Mouse (Mus musculus) hindbrain, embryonic 11.5 days (tissue): Measurements from ENCODE around the gene Paqr7. TPM values are rescaled to one million over a fixed set of nuclear protein-coding genes. Genes with fewer than 3 reads are reported as not detected.

Experiments
- ATAC-seq: fragments of 200-750 bp; cut with Nextera tagmentation; 2 replicates; pipeline ENCODE4 v1.8.0; 2017; ENCODE audit warnings: mild to moderate bottlenecking, moderate TSS enrichment, moderate library complexity; ENCODE audit not compliant: low FRiP score
- DNase-seq: peaks from one replicate; pipeline ENCODE4 v3.0.0-alpha.2; 2015; ENCODE audit warnings: low spot score
- H3K27ac ChIP-seq: fragments of 300-500 bp; sonication (generic); 2 replicates; pipeline ENCODE4 v1.5.1; 2014; ENCODE audit warnings: mild to moderate bottlenecking, low read depth, low read length
- H3K27me3 ChIP-seq: fragments of 300-500 bp; sonication (generic); 2 replicates; pipeline ENCODE4 v1.6.1; 2014; ENCODE audit warnings: mild to moderate bottlenecking, low read length, moderate library complexity, mixed read lengths; ENCODE audit not compliant: control insufficient read depth, insufficient read depth
- H3K36me3 ChIP-seq: fragments of 300-500 bp; sonication (generic); 2 replicates; pipeline ENCODE4 v1.6.1; 2014; ENCODE audit warnings: mild to moderate bottlenecking, low read length, moderate library complexity, mixed read lengths; ENCODE audit not compliant: control insufficient read depth, insufficient read depth
- H3K4me1 ChIP-seq: fragments of 300-500 bp; sonication (generic); replicated peaks from 2 replicates; pipeline ENCODE4 v1.6.1; 2014; ENCODE audit warnings: low read length, mixed read lengths; ENCODE audit not compliant: control insufficient read depth, insufficient read depth
- H3K4me2 ChIP-seq: fragments of 300-500 bp; sonication (generic); replicated peaks from 2 replicates; pipeline ENCODE4 v1.6.1; 2014; ENCODE audit warnings: mild to moderate bottlenecking, low read depth, low read length
- H3K4me3 ChIP-seq: fragments of 300-500 bp; sonication (generic); 2 replicates; pipeline ENCODE4 v1.5.1; 2014; ENCODE audit warnings: low read depth, low read length
- H3K9ac ChIP-seq: fragments of 300-500 bp; sonication (generic); 2 replicates; pipeline ENCODE4 v1.6.1; 2014; ENCODE audit warnings: low read depth, low read length
- H3K9me3 ChIP-seq: fragments of 300-500 bp; sonication (generic); 2 replicates; pipeline ENCODE4 v1.6.1; 2016; ENCODE audit warnings: low read length; ENCODE audit not compliant: control insufficient read depth
- WGBS: fragments of 180-500 bp; shearing (Covaris S2); extraction: QIAGEN DNeasy Blood & Tissue Kit; methylation state at CpG from one replicate; pipeline ENCODE4 v1.1.7; 2014; 5-methylcytosine and 5-hydroxymethylcytosine counted together
- polyA plus RNA-seq: library from polyadenylated mRNA; unstranded; fragments of >200 nt; fragmentation: Nextera tagmentation; extraction: Ambion mirVana; gene quantifications from 2 replicates; pipeline ENCODE4 v1.2.1, GENCODE M21; 2014

The Paqr7 gene
- polyA plus RNA-seq, 1 experiment from 2014 or later: 1.7 TPM

DNA sequence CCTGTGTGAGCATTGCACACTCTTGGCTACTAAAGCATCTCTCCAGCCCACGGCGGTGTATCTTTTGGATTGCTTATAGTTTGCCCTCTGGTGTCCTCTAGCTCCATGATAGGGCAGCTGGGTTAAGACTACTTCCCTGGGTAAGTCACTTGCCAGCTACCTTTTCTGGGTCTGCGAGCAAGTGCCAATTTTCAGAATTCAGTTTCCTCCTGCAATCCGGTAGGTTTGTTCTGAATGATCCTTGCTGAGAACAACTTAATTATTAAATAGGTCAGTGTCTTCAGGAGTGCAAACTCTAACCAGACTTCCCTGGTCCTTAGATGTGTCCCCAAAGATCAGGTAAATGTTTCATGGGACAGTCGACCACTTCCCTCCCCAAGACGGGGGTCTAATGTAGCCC, 4.6 kb downstream of the Paqr7 start:
- ATAC-seq (no peak), DNase-seq (no peak)
- H3K27ac ChIP-seq: no peak overlapping the region
- no peak overlapping the region for H3K4me3 ChIP-seq
- H3K9me3 ChIP-seq: no peaks in the 10 kb centered on the region
- 89% methylated on average over 6 of the region's 6 CpGs for WGBS
- no peak overlapping the region for H3K4me2 ChIP-seq
- no peaks in the 10 kb centered on the region for H3K4me1 ChIP-seq
- H3K27me3 ChIP-seq: no peaks in the 10 kb centered on the region
- H3K36me3 ChIP-seq: no peaks in the 10 kb centered on the region
- no peak overlapping the region for H3K9ac ChIP-seq

DNA sequence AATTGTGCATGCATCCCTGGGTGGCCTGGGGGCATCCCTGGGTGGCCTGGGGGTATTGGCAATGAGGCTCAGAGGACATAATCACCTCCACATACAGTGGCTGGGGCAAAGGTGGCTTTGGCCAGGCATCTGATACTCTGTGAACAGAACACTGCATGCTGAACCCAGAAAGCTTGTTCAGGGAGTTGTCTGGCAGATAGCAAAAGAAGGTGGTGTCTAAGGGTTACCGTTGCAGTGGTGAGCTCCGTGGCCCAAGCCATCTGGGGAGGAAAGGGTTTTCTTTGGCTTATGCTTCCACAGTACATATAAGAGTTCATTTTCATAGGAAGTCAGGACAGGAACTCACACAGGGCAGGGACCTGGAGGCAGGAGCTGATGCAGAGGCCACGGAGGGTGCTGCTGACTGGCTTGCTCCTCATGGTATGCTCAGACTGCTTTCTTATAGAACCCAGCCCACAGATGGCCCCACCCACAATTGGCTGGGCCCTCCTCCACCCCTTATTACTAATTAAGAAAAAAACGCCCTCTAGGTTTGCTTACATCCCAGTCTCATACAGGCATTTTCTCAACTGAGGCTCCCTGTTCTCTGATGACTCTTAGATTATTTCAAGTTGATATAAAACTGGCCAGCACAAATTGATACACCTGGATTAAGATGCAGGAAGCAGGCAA, 7.3 kb downstream of the Paqr7 start:
- no peak overlapping the region for H3K27ac ChIP-seq
- no peak overlapping the region for H3K9ac ChIP-seq
- H3K4me2 ChIP-seq: no peak overlapping the region
- H3K4me1 ChIP-seq: no peaks in the 10 kb centered on the region
- ATAC-seq (no peak), DNase-seq (no peak)
- no peaks in the 10 kb centered on the region for H3K36me3 ChIP-seq
- H3K9me3 ChIP-seq: no peaks in the 10 kb centered on the region
- no peak overlapping the region for H3K4me3 ChIP-seq
- WGBS: 84% methylated on average over 4 of the region's 4 CpGs
- H3K27me3 ChIP-seq: no peaks in the 10 kb centered on the region

- ATAC-seq (no peak), DNase-seq (no peak)
- Histone ChIP-seq H3K27ac (no peak overlapping the region), H3K4me2 (no peak overlapping the region), H3K9me3 (no peaks in the 10 kb centered on the region), H3K4me3 (no peak overlapping the region), H3K27me3 (no peaks in the 10 kb centered on the region), H3K9ac (no peak overlapping the region), H3K4me1 (no peaks in the 10 kb centered on the region), H3K36me3 (no peaks in the 10 kb centered on the region)
- 89% methylated on average over 4 of the region's 4 CpGs for WGBS
Observed at GRCm38 (mm10) chr4:134505303-134505789, 8.8 kb downstream of the Paqr7 start.

DNA sequence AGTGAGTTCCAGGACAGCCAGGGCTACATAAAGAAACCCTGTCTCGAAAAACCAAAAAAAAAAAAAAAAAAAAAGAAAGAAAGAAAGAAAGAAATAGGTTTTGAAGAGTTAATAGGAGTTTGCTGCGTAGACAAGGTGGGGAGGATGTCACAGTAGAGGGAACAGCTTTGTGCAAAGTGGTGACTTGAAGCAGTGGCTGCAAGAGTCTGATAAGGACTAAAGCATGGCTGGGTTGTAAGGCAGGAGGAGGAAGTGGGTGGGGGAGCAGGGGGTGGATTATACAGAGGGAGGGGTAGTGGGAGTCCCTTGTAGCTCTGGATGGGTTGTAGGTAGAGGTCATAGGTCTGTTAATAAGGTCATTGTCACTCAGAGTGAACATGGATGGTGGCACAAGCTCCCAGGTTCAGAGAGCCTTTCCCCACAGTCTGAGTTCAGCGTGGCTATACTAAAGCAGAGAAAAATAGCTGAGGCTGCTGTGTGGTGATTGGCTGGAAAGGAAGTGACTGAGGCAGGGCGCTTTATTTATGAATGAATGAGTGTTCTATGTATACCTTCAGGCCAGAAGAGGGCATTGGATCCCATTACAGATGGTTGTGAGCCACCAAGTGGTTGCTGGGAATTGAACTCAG, 9.6 kb downstream of the Paqr7 start:
- H3K4me1 ChIP-seq: no peaks in the 10 kb centered on the region
- no peak for ATAC-seq
- no peaks in the 10 kb centered on the region for H3K9me3 ChIP-seq
- H3K27me3 ChIP-seq: no peaks in the 10 kb centered on the region
- no peak overlapping the region for H3K9ac ChIP-seq
- 77% methylated on average over 3 of the region's 4 CpGs for WGBS
- no peaks in the 10 kb centered on the region for H3K36me3 ChIP-seq
- DNase-seq: no peak
- H3K4me3 ChIP-seq: no peak overlapping the region
- H3K27ac ChIP-seq: no peak overlapping the region
- H3K4me2 ChIP-seq: no peak overlapping the region

DNA sequence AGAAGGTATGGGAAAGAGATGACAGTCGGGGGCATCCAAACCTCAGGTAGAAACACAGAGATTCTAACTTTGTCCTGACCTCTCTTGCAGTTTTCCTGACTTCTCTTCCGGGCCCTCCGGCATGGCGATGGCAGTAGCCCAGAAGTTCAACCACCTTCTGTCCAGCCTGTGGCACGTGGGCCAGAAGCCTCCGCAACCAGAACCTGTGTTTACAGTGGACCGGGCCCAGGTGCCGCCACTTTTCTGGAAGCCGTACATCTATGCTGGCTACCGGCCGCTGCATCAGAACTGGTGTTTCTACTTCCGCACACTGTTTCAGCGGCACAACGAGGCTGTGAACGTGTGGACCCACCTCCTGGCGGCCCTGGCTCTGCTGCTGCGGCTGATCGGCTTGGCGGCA, 10.2 kb downstream of the Paqr7 start:
- Histone ChIP-seq H3K27me3 (no peaks in the 10 kb centered on the region), H3K9me3 (no peaks in the 10 kb centered on the region), H3K27ac (no peak overlapping the region), H3K4me2 (no peak overlapping the region), H3K36me3 (no peaks in the 10 kb centered on the region), H3K4me1 (no peaks in the 10 kb centered on the region), H3K4me3 (no peak overlapping the region), H3K9ac (no peak overlapping the region)
- DNase-seq (no peak), ATAC-seq (no peak)
- 86% methylated on average over 19 of the region's 19 CpGs for WGBS

DNA sequence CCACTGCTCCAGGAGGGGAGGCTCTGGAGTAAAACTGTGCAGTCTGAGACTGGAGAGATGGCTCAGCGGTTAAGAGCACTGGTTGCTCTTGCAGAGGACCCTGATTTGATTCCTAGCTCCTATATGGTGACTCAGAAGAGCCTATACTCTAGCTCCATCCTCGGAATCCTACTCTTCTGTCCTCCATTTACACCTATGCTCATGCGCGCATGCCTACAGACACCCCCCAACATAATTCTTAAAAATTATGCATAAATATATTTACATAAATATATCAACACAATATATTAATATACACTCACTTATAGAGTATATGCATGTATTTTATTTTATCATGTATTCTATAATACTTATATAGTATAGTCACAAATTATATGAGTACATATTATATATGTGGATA, 13.9 kb downstream of the Paqr7 start:
- DNase-seq: no peak
- WGBS: 75% methylated on average over 4 of the region's 4 CpGs
- Histone ChIP-seq H3K4me3 (no peak overlapping the region), H3K27me3 (no peaks in the 10 kb centered on the region), H3K27ac (no peak overlapping the region), H3K4me2 (no peak overlapping the region), H3K36me3 (no peaks in the 10 kb centered on the region), H3K4me1 (no peaks in the 10 kb centered on the region), H3K9ac (no peak overlapping the region), H3K9me3 (no peaks in the 10 kb centered on the region)
- ATAC-seq: peak; percentile 46

DNA sequence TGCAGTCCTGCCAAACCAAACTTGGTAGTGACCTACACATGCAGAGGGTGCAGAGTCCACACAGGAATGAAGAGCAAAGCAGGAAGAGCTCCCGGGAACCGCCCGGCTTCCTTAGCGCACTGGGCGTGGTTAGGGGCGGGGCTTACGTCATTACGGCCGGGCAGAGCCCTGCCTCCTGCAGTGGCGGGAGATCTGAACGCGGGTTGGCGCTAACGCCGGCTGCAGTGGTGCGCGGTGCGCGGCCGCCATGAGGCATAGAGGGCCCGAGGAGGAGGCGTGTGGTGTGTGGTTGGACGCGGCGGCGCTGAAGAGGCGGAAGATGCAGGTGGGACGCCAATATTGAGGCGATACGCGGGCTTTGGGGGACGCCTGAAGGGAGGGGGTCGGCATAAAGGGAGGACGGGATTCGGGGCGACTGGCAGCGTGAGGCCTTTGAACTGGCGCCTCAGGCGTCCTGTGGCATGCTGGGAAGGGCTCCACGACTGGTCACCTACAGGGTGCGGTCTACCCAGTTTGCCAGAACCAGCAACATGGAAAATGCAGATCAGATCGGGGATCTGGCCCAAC, 14.4 kb downstream of the Paqr7 start, which contains the start of gene Aunip:
Gene Aunip, plus strand, starts transcription at position 155 of the 567 bp plus-strand sequence.
- Histone ChIP-seq H3K36me3 (no peaks in the 10 kb centered on the region), H3K4me2 (peak within 1 kb of the TSS; percentile 86), H3K9me3 (no peaks in the 10 kb centered on the region), H3K27me3 (no peaks in the 10 kb centered on the region), H3K4me1 (no peaks in the 10 kb centered on the region), H3K9ac (peak within 1 kb of the TSS; percentile 54; the same call in 1 of the 2 replicates), H3K27ac (no peak within 1 kb of the TSS), H3K4me3 (peak within 1 kb of the TSS; percentile 59)
- peak; percentile 96 for ATAC-seq
- peak; percentile 98 for DNase-seq
- WGBS: under 1% methylated on average over 42 of the region's 42 CpGs

DNA sequence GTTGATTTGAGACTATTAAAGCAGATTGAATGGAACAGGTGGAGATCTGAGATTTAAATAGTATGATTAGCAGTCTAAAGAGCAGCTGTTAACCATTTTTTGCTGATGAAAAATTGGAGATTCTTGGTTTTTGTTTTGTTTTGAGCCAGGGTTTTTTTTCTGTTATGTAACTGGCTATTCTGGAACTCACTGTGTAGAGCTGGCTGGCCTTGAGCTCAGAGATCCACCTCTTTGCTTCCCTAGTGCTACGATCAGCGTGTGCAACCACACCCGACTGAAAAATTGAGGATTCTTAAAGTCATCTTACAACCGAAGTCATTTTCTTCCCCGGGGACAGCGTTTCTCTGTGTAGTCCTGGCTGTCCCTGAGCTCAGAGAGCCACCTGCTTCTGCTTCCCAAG, 15.2 kb downstream of the Paqr7 start:
- no peaks in the 10 kb centered on the region for H3K27me3 ChIP-seq
- no peak for ATAC-seq
- DNase-seq: no peak
- no peaks in the 10 kb centered on the region for H3K4me1 ChIP-seq
- peak overlapping the region; percentile 86 for H3K4me2 ChIP-seq
- no peaks in the 10 kb centered on the region for H3K9me3 ChIP-seq
- H3K27ac ChIP-seq: no peak overlapping the region
- 84% methylated on average over 6 of the region's 6 CpGs for WGBS
- H3K36me3 ChIP-seq: no peaks in the 10 kb centered on the region
- no peak overlapping the region for H3K9ac ChIP-seq
- peak overlapping the region; percentile 59 for H3K4me3 ChIP-seq
